Mouse (Mus musculus): ENCODE results near the gene Rpl12. TPM values are rescaled to one million over a fixed set of nuclear protein-coding genes. Genes with fewer than 3 reads are reported as not detected.

The Rpl12 gene
- polyA plus RNA-seq, 1 experiment from 2014 or later: 162 TPM

Other genes with a start within 250 kb of the Rpl12 start
- 83.4 and 86.0 TPM in 2 replicates for gene Cdk9, start 248.5 kb upstream of the Rpl12 start, polyA plus RNA-seq (2015; fragmentation: Nextera tagmentation; extraction: Ambion mirVana)
- 26.1 and 26.5 TPM in 2 replicates for gene Sh2d3c, start 240.5 kb upstream of the Rpl12 start, polyA plus RNA-seq (2015; fragmentation: Nextera tagmentation; extraction: Ambion mirVana)
- gene 6330409D20Rik, start 220.5 kb upstream of the Rpl12 start, polyA plus RNA-seq (2015; fragmentation: Nextera tagmentation; extraction: Ambion mirVana): 0.26 TPM in 1 of 2 replicates, not detected in the other
- 73.1 and 74.0 TPM in 2 replicates for gene Tor2a, start 204.3 kb upstream of the Rpl12 start, polyA plus RNA-seq (2015; fragmentation: Nextera tagmentation; extraction: Ambion mirVana)
- gene Ttc16, start 185.9 kb upstream of the Rpl12 start, polyA plus RNA-seq (2015; fragmentation: Nextera tagmentation; extraction: Ambion mirVana): 0.32 and 0.34 TPM in 2 replicates
- 5.4 and 6.3 TPM in 2 replicates for gene Ptrh1, start 185.8 kb upstream of the Rpl12 start, polyA plus RNA-seq (2015; fragmentation: Nextera tagmentation; extraction: Ambion mirVana)
- 0.58 and 1.2 TPM in 2 replicates for gene Cfap157, start 177.1 kb upstream of the Rpl12 start, polyA plus RNA-seq (2015; fragmentation: Nextera tagmentation; extraction: Ambion mirVana)
- gene Stxbp1, start 114.3 kb upstream of the Rpl12 start, polyA plus RNA-seq (2015; fragmentation: Nextera tagmentation; extraction: Ambion mirVana): 18.1 TPM in 2 replicates
- gene Fam129b, start 85.4 kb upstream of the Rpl12 start, polyA plus RNA-seq (2015; fragmentation: Nextera tagmentation; extraction: Ambion mirVana): 35.4 and 37.8 TPM in 2 replicates
- 6.8 and 7.8 TPM in 2 replicates for gene Lrsam1, start 55 bp downstream of the Rpl12 start, polyA plus RNA-seq (2015; fragmentation: Nextera tagmentation; extraction: Ambion mirVana)
- 21.5 and 26.6 TPM in 2 replicates for gene Slc2a8, start 20.5 kb downstream of the Rpl12 start, polyA plus RNA-seq (2015; fragmentation: Nextera tagmentation; extraction: Ambion mirVana)
- gene Garnl3, start 170.1 kb downstream of the Rpl12 start, polyA plus RNA-seq (2015; fragmentation: Nextera tagmentation; extraction: Ambion mirVana): 8.7 and 10.2 TPM in 2 replicates